Mouse (Mus musculus) embryonic fibroblast, embryonic 13.5 days (primary cell): ENCODE results near the gene Ccdc177.

ENCODE experiments used
- CTCF ChIP-seq: IDR thresholded peaks from 2 replicates; pipeline ENCODE4 v1.5.1; 2011; ENCODE audit warnings: mild to moderate bottlenecking, control low read depth, low read length, moderate library complexity, borderline replicate concordance; ENCODE audit not compliant: insufficient read depth
- POLR2A ChIP-seq: IDR thresholded peaks from 2 replicates; pipeline ENCODE4 v1.6.1; 2011; ENCODE audit warnings: low read depth, mild to moderate bottlenecking, control low read depth, low read length, moderate library complexity

DNA sequence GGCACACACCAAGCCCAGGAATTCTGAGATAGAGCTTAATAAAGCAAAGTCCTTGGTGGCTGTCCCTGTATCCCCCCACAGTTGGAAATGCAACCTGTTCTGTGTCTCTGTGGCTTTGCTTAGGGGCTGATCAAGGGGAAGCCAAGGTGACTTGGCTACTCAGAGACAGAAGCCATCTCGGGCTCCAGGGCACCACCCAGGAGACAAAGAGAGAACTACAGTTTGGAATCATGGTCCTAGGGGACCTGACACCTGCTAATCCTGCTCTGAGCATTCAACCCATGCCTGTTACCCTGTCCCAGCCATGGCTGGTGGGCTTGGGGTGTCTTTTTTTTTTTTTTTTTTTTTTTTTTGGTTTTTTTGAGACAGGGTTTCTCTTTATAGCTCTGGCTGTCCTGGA, 32.3 kb downstream of the Ccdc177 start:
- TF ChIP-seq CTCF (no peak), POLR2A (no peak)
